In the genomic region with DNA sequence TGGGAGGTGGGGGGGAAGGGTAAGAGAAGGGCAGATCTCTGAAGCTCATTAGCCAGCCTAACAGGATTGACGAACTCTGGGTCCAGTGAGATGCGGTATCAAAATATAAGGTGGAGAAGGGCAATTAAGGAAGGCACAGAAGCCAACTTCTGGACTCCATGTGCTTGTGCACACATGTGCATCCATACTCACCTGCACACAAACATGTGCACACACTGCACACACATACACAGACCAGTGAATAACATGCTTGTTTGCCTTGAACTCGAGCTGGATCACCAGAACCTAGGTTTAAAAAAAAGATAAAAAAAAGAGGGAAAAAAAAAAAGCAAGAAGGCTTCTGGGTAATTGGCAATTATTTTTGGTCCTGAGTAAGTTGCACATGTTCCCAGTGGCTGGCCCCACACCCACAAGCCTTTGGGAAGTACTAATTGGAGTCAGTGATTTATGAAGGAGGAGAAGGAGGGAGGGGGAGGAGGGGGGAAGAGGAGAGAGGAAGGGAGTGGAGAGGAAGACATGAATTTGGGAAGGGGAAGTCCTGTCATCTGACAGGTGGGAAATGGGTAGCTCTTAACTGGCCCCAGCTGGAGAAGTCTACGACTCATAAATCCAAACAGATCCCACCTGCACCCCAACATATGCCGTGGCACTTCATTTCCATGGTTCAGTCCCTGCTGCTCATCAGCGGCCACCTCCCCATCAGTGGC, we compare ENCODE assay signal across 18 mouse cellular contexts. TPM values are rescaled to one million over a fixed set of nuclear protein-coding genes. Genes with fewer than 3 reads are reported as not detected.
DNase-seq lines count a peak whose midpoint lies in the region; ATAC-seq and TF ChIP-seq lines count a peak whose summit lies in the region.
"Had no signal": no experiment of that assay in that cellular context is flagged by ENCODE, and none has a peak within 500 bp of the region (broad histone marks: within the 10 kb centered on the region; RNA-seq: fewer than 3 reads in every experiment).

No protein-coding gene starts in this region.

- H3K4me2 ChIP-seq in kidney, embryonic 14.5 days (replicated peaks; ENCODE audit: low read depth, low read length): no peak overlapping the region
- H3K4me2 ChIP-seq in midbrain, embryonic 12.5 days (replicated peaks): no peak overlapping the region
- H3K4me2 ChIP-seq in midbrain, embryonic 13.5 days (replicated peaks): no peak overlapping the region
- H3K4me2 ChIP-seq: forebrain, embryonic 15.5 days; heart, embryonic 12.5 days had no signal

- H3K9me3 ChIP-seq in kidney, embryonic 14.5 days (ENCODE audit: control insufficient read depth, low read length): 0 out of 2 replicates have a peak, but pooled peaks cover 3% of the 10 kb centered on the region
- H3K9me3 ChIP-seq in midbrain, embryonic 12.5 days: no peaks in the 10 kb centered on the region
- no peaks in the 10 kb centered on the region for H3K9me3 ChIP-seq in midbrain, embryonic 13.5 days
- H3K9me3 ChIP-seq in limb, embryonic 10.5 days (replicated peaks): no peaks in the 10 kb centered on the region
- H3K9me3 ChIP-seq: embryonic facial prominence, embryonic 10.5 days; forebrain, embryonic 15.5 days; heart, embryonic 12.5 days; hindbrain, embryonic 10.5 days had no signal

- DNase-seq in kidney, adult 2 months: no peak
- DNase-seq in limb, embryonic 10.5 days (ENCODE audit: low spot score): peak; percentile 61
- DNase-seq in lung, postnatal 36 days: no peak
- no peak for DNase-seq in layer of hippocampus, adult 18-20 months (ENCODE audit: low spot score in 2 of 2)
- DNase-seq: adrenal gland, adult 2 months; adrenal gland, postnatal 25 days; cerebellum, adult 2 months; cerebellum, postnatal 10 days; gastrocnemius, postnatal 10 days; heart, adult 2 months had no signal

- H3K27ac ChIP-seq in kidney, embryonic 14.5 days (ENCODE audit: low read depth, low read length): no peak overlapping the region
- no peak overlapping the region for H3K27ac ChIP-seq in kidney, adult 2 months (ENCODE audit: insufficient read depth, low read depth, low read length)
- no peak overlapping the region for H3K27ac ChIP-seq in midbrain, embryonic 12.5 days (replicated peaks)
- H3K27ac ChIP-seq in midbrain, embryonic 13.5 days: no peak overlapping the region
- H3K27ac ChIP-seq in limb, embryonic 10.5 days: peak overlapping the region; percentile 64
- H3K27ac ChIP-seq: embryonic facial prominence, embryonic 10.5 days; forebrain, embryonic 15.5 days; hindbrain, embryonic 10.5 days had no signal

- H3K36me3 ChIP-seq in kidney, embryonic 14.5 days (ENCODE audit: control insufficient read depth, insufficient read depth, low read length): no peaks in the 10 kb centered on the region
- H3K36me3 ChIP-seq in kidney, adult 2 months (ENCODE audit: control insufficient read depth, insufficient read depth, low read length): no peaks in the 10 kb centered on the region
- no peaks in the 10 kb centered on the region for H3K36me3 ChIP-seq in midbrain, embryonic 12.5 days
- no peaks in the 10 kb centered on the region for H3K36me3 ChIP-seq in midbrain, embryonic 13.5 days
- H3K36me3 ChIP-seq in limb, embryonic 10.5 days: no peaks in the 10 kb centered on the region
- H3K36me3 ChIP-seq: embryonic facial prominence, embryonic 10.5 days; forebrain, embryonic 15.5 days; heart, embryonic 12.5 days; hindbrain, embryonic 10.5 days had no signal

- no peak for TF ChIP-seq CTCF in kidney, adult 2 months (conservative IDR thresholded peaks at IDR 0.05; ENCODE audit: insufficient read depth, insufficient read length, low read depth, low read length)

- TF ChIP-seq POLR2A in kidney, adult 2 months (IDR thresholded peaks at IDR 0.05; ENCODE audit: low read depth, low read length): no peak

- H3K4me3 ChIP-seq in kidney, embryonic 14.5 days (ENCODE audit: low read length): no peak overlapping the region
- no peak overlapping the region for H3K4me3 ChIP-seq in kidney, adult 2 months (ENCODE audit: insufficient read depth, low read depth, low read length)
- no peak overlapping the region for H3K4me3 ChIP-seq in midbrain, embryonic 12.5 days
- no peak overlapping the region for H3K4me3 ChIP-seq in midbrain, embryonic 13.5 days (replicated peaks)
- H3K4me3 ChIP-seq in limb, embryonic 10.5 days: no peak overlapping the region
- H3K4me3 ChIP-seq: embryonic facial prominence, embryonic 10.5 days; forebrain, embryonic 15.5 days; heart, adult 2 months; heart, embryonic 12.5 days; hindbrain, embryonic 10.5 days had no signal

- H3K9ac ChIP-seq in kidney, embryonic 14.5 days (ENCODE audit: low read depth, low read length): no peak overlapping the region
- H3K9ac ChIP-seq in midbrain, embryonic 12.5 days (replicated peaks): no peak overlapping the region
- no peak overlapping the region for H3K9ac ChIP-seq in midbrain, embryonic 13.5 days (replicated peaks)
- H3K9ac ChIP-seq: forebrain, embryonic 15.5 days; heart, embryonic 12.5 days had no signal

- H3K27me3 ChIP-seq in kidney, embryonic 14.5 days (ENCODE audit: control insufficient read depth, insufficient read depth, low read length): no peaks in the 10 kb centered on the region
- H3K27me3 ChIP-seq in kidney, adult 2 months (replicated peaks; ENCODE audit: control insufficient read depth, insufficient read depth, low read length): no peaks in the 10 kb centered on the region
- H3K27me3 ChIP-seq in midbrain, embryonic 12.5 days: 0 out of 2 replicates have a peak, but pooled peaks cover 5% of the 10 kb centered on the region
- H3K27me3 ChIP-seq in midbrain, embryonic 13.5 days: no peaks in the 10 kb centered on the region
- H3K27me3 ChIP-seq in limb, embryonic 10.5 days (ENCODE audit: low read depth, poor library complexity, severe bottlenecking): no peaks in the 10 kb centered on the region
- H3K27me3 ChIP-seq: forebrain, embryonic 15.5 days; heart, embryonic 12.5 days had no signal

- 41% methylated on average over 6 of the region's 6 CpGs for WGBS in kidney, embryonic 14.5 days
- 48% methylated on average over 6 of the region's 6 CpGs for WGBS in kidney, adult 2 months
- WGBS in midbrain, embryonic 12.5 days: 74% methylated on average over 6 of the region's 6 CpGs
- 82% methylated on average over 6 of the region's 6 CpGs for WGBS in midbrain, embryonic 13.5 days
- 31% methylated on average over 6 of the region's 6 CpGs for WGBS in limb, embryonic 10.5 days

- ATAC-seq in kidney, embryonic 14.5 days (ENCODE audit: low FRiP score, low TSS enrichment): peak; percentile 82
- ATAC-seq in midbrain, embryonic 12.5 days (ENCODE audit: low FRiP score, low read depth): peak; percentile 66; the same call in 1 of the 2 replicates
- ATAC-seq in midbrain, embryonic 13.5 days: no peak
- ATAC-seq: forebrain, embryonic 15.5 days; hindbrain, embryonic 16.5 days had no signal

- H3K4me1 ChIP-seq in kidney, embryonic 14.5 days (ENCODE audit: control insufficient read depth, insufficient read depth, low read length): peaks cover 12% of the 10 kb centered on the region; the same call in 1 of the 2 replicates
- H3K4me1 ChIP-seq in kidney, adult 2 months (ENCODE audit: control insufficient read depth, insufficient read depth, low read length): peaks cover 2% of the 10 kb centered on the region; the same call in 1 of the 2 replicates
- peaks cover 6% of the 10 kb centered on the region; the same call in 1 of the 2 replicates for H3K4me1 ChIP-seq in midbrain, embryonic 12.5 days
- peaks cover 10% of the 10 kb centered on the region; the same call in 1 of the 2 replicates for H3K4me1 ChIP-seq in midbrain, embryonic 13.5 days (replicated peaks)
- H3K4me1 ChIP-seq in limb, embryonic 10.5 days: peaks cover 34% of the 10 kb centered on the region
- H3K4me1 ChIP-seq: heart, embryonic 12.5 days; hindbrain, embryonic 10.5 days had no signal

RNA-seq across cellular contexts. Expression of gene Basp1, which starts 48.6 kb away (rescaled TPM):
- 23.4 and 46.8 TPM in 2 replicates for polyA plus RNA-seq in kidney, embryonic 14.5 days (2014; fragmentation: Nextera tagmentation; extraction: Ambion mirVana)
- 1.6 and 2.7 TPM in 2 replicates for polyA plus RNA-seq in kidney, adult 2 months (2012; rRNA removed)
- 256 and 292 TPM in 2 replicates for polyA plus RNA-seq in midbrain, embryonic 12.5 days (2016; fragmentation: Nextera tagmentation; extraction: Ambion mirVana)
- polyA plus RNA-seq in midbrain, embryonic 13.5 days (2015; fragmentation: Nextera tagmentation; extraction: Ambion mirVana): 205 and 211 TPM in 2 replicates
- polyA plus RNA-seq in limb, embryonic 10.5 days (2016; fragmentation: Nextera tagmentation; extraction: Ambion mirVana): 41.1 and 43.1 TPM in 2 replicates
- 100 to 1,000 TPM; 598 to 644 TPM for total RNA-seq in layer of hippocampus, adult 18-20 months (2021)
